In the genomic region with DNA sequence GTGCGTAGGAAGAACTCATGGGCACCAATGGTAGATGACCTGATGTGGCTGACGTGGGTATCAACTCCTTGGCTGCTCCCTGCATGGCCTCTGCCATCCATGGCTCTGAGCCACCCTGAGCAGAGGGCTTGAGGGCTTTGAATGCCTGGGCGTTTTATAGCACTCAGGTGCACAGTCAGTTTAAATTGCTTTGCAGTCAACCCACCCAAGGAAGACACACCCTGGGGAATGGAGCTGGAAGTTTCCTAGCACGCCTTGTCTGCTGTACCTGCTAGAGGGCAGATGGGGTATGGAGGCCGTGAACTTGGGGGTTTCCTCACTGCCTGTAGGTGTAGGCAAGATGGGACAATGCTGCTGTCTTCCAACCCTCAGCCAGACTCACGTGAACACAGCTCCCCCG, we compare ENCODE assay signal across 21 mouse cellular contexts.
DNase-seq lines count a peak whose midpoint lies in the region; ATAC-seq lines count a peak whose summit lies in the region.
"Had no signal": no experiment of that assay in that cellular context is flagged by ENCODE, and none has a peak within 500 bp of the region (broad histone marks: within the 10 kb centered on the region; RNA-seq: fewer than 3 reads in every experiment).

No protein-coding gene starts in this region.

- H3K4me3 ChIP-seq in forebrain, embryonic 11.5 days (ENCODE audit: low read depth, low read length) = no peak overlapping the region
- H3K4me3 ChIP-seq in forebrain, embryonic 12.5 days (replicated peaks) = no peak overlapping the region
- H3K4me3 ChIP-seq in megakaryocyte, embryonic 14.5 days (replicated peaks) = peak overlapping the region; percentile 2
- H3K4me3 ChIP-seq in kidney, embryonic 15.5 days (replicated peaks) = no peak overlapping the region
- H3K4me3 ChIP-seq: forebrain, embryonic 15.5 days; heart, adult 2 months; hindbrain, embryonic 12.5 days; hindbrain, embryonic 15.5 days had no signal

- peak; percentile 27 for DNase-seq in forebrain, embryonic 11.5 days (ENCODE audit: low spot score)
- peak; percentile 78 for DNase-seq in fat pad, adult 2 months (ENCODE audit: extremely low read depth, low read depth, low spot score)
- peak; percentile 35 for DNase-seq in large intestine, adult 2 months (ENCODE audit: low read depth, low spot score)
- no peak for DNase-seq in spleen, postnatal 14 days (ENCODE audit: low spot score in 2 of 2)
- DNase-seq: adrenal gland, postnatal 10 days; adrenal gland, postnatal 36 days; B cell, adult 2 months; cerebellum, adult 18-20 months; cerebellum, adult 9-10 months; cerebellum, postnatal 14 days; gastrocnemius, postnatal 14 days; heart, adult 2 months; kidney, adult 2 months had no signal

- ATAC-seq in forebrain, embryonic 11.5 days (replicated peaks; ENCODE audit: low FRiP score) = no peak
- ATAC-seq in forebrain, embryonic 12.5 days (ENCODE audit: low FRiP score) = no peak
- ATAC-seq in megakaryocyte, adult 5-6 weeks (ENCODE audit: poor library complexity, severe bottlenecking) = no peak
- ATAC-seq in kidney, embryonic 15.5 days (replicated peaks; ENCODE audit: low FRiP score) = no peak
- ATAC-seq: forebrain, embryonic 15.5 days had no signal

- no peaks in the 10 kb centered on the region for H3K27me3 ChIP-seq in forebrain, embryonic 11.5 days (ENCODE audit: control insufficient read depth, insufficient read depth, low read length)
- H3K27me3 ChIP-seq in forebrain, embryonic 12.5 days = no peaks in the 10 kb centered on the region
- peaks cover 22% of the 10 kb centered on the region for H3K27me3 ChIP-seq in megakaryocyte, embryonic 14.5 days (replicated peaks)
- no peaks in the 10 kb centered on the region for H3K27me3 ChIP-seq in kidney, embryonic 15.5 days
- H3K27me3 ChIP-seq: forebrain, embryonic 15.5 days; hindbrain, embryonic 12.5 days; hindbrain, embryonic 15.5 days had no signal

- no peak overlapping the region for H3K9ac ChIP-seq in forebrain, embryonic 11.5 days (ENCODE audit: low read length)
- no peak overlapping the region for H3K9ac ChIP-seq in forebrain, embryonic 12.5 days
- H3K9ac ChIP-seq in kidney, embryonic 15.5 days = no peak overlapping the region
- H3K9ac ChIP-seq: forebrain, embryonic 15.5 days; hindbrain, embryonic 12.5 days; hindbrain, embryonic 15.5 days had no signal

- H3K36me3 ChIP-seq in forebrain, embryonic 11.5 days (ENCODE audit: control insufficient read depth, insufficient read depth, low read length) = no peaks in the 10 kb centered on the region
- H3K36me3 ChIP-seq in forebrain, embryonic 12.5 days (replicated peaks) = no peaks in the 10 kb centered on the region
- H3K36me3 ChIP-seq in megakaryocyte, embryonic 14.5 days (replicated peaks; ENCODE audit: low read length) = no peaks in the 10 kb centered on the region
- no peaks in the 10 kb centered on the region for H3K36me3 ChIP-seq in kidney, embryonic 15.5 days
- H3K36me3 ChIP-seq: forebrain, embryonic 15.5 days; hindbrain, embryonic 12.5 days; hindbrain, embryonic 15.5 days had no signal

- H3K27ac ChIP-seq in forebrain, embryonic 11.5 days (ENCODE audit: low read depth, low read length) = no peak overlapping the region
- no peak overlapping the region for H3K27ac ChIP-seq in forebrain, embryonic 12.5 days
- no peak overlapping the region for H3K27ac ChIP-seq in kidney, embryonic 15.5 days
- H3K27ac ChIP-seq: forebrain, embryonic 15.5 days; heart, adult 2 months; hindbrain, embryonic 12.5 days; hindbrain, embryonic 15.5 days had no signal

- 88% methylated on average over 7 of the region's 7 CpGs for WGBS in forebrain, embryonic 11.5 days
- 88% methylated on average over 7 of the region's 7 CpGs for WGBS in forebrain, embryonic 12.5 days
- WGBS in large intestine, adult 2 months = 43% methylated on average over 7 of the region's 7 CpGs
- WGBS in kidney, embryonic 15.5 days = 82% methylated on average over 7 of the region's 7 CpGs

- no peak overlapping the region for H3K4me2 ChIP-seq in forebrain, embryonic 11.5 days (ENCODE audit: low read depth, low read length, severe bottlenecking)
- no peak overlapping the region for H3K4me2 ChIP-seq in forebrain, embryonic 12.5 days
- no peak overlapping the region for H3K4me2 ChIP-seq in kidney, embryonic 15.5 days
- H3K4me2 ChIP-seq: forebrain, embryonic 15.5 days; heart, embryonic 11.5 days; hindbrain, embryonic 12.5 days; hindbrain, embryonic 15.5 days had no signal

- no peaks in the 10 kb centered on the region for H3K4me1 ChIP-seq in forebrain, embryonic 11.5 days (replicated peaks; ENCODE audit: control insufficient read depth, insufficient read depth, low read length)
- peaks cover 8% of the 10 kb centered on the region for H3K4me1 ChIP-seq in forebrain, embryonic 12.5 days
- H3K4me1 ChIP-seq in megakaryocyte, embryonic 14.5 days = no peaks in the 10 kb centered on the region
- H3K4me1 ChIP-seq in kidney, embryonic 15.5 days = peaks cover 17% of the 10 kb centered on the region
- H3K4me1 ChIP-seq: hindbrain, embryonic 15.5 days had no signal

- no peaks in the 10 kb centered on the region for H3K9me3 ChIP-seq in forebrain, embryonic 11.5 days (ENCODE audit: control insufficient read depth, low read length)
- H3K9me3 ChIP-seq in forebrain, embryonic 12.5 days = no peaks in the 10 kb centered on the region
- H3K9me3 ChIP-seq in megakaryocyte, embryonic 14.5 days = no peaks in the 10 kb centered on the region
- H3K9me3 ChIP-seq in kidney, embryonic 15.5 days (replicated peaks) = no peaks in the 10 kb centered on the region
- H3K9me3 ChIP-seq: forebrain, embryonic 15.5 days; hindbrain, embryonic 12.5 days; hindbrain, embryonic 15.5 days had no signal

Comparison
In these comparisons a context has a peak if more than half of its experiments do, and no peak if none do; other contexts are left out.
1. DNase-seq: peak in forebrain, embryonic 11.5 days (single experiment), fat pad, adult 2 months (single experiment) and large intestine, adult 2 months (single experiment); none in spleen, postnatal 14 days (0 of 2).